Mouse (Mus musculus) intestine, postnatal 0 days (tissue): Measurements from ENCODE around the gene Lrp1. TPM values are rescaled to one million over a fixed set of nuclear protein-coding genes. Genes with fewer than 3 reads are reported as not detected.

Source experiments
- ATAC-seq: fragments of 200-750 bp; cut with Nextera tagmentation; 2 replicates; pipeline ENCODE4 v1.8.0; 2017; ENCODE audit warnings: mild to moderate bottlenecking, moderate TSS enrichment, moderate library complexity
- H3K27ac ChIP-seq: fragments of 300-500 bp; sonication (generic); 2 replicates; pipeline ENCODE4 v1.5.1; 2014; ENCODE audit warnings: mild to moderate bottlenecking, low read depth, low read length, moderate library complexity
- H3K27me3 ChIP-seq: fragments of 300-500 bp; sonication (generic); replicated peaks from 2 replicates; pipeline ENCODE4 v1.6.1; 2014; ENCODE audit warnings: low read length, mixed read lengths; ENCODE audit not compliant: control insufficient read depth, insufficient read depth
- H3K36me3 ChIP-seq: fragments of 300-500 bp; sonication (generic); 2 replicates; pipeline ENCODE4 v1.6.1; 2014; ENCODE audit warnings: mild to moderate bottlenecking, moderate library complexity; ENCODE audit not compliant: control insufficient read depth, insufficient read depth
- H3K4me1 ChIP-seq: fragments of 300-500 bp; sonication (generic); replicated peaks from 2 replicates; pipeline ENCODE4 v1.6.1; 2014; ENCODE audit warnings: antibody characterized with exemption, low read length, mixed read lengths; ENCODE audit not compliant: control insufficient read depth, insufficient read depth
- H3K4me2 ChIP-seq: fragments of 300-500 bp; sonication (generic); replicated peaks from 2 replicates; pipeline ENCODE4 v1.6.1; 2014; ENCODE audit warnings: low read depth, mild to moderate bottlenecking, moderate library complexity
- H3K4me3 ChIP-seq: fragments of 300-500 bp; sonication (generic); 2 replicates; pipeline ENCODE4 v1.5.1; 2014; ENCODE audit warnings: low read depth, low read length
- H3K9ac ChIP-seq: fragments of 300-500 bp; sonication (generic); 2 replicates; pipeline ENCODE4 v1.6.1; 2014; ENCODE audit warnings: mild to moderate bottlenecking, low read depth, low read length
- H3K9me3 ChIP-seq: fragments of 300-500 bp; sonication (generic); 2 replicates; pipeline ENCODE4 v1.6.1; 2016; ENCODE audit warnings: mixed run types; ENCODE audit not compliant: control insufficient read depth
- CTCF ChIP-seq: sonication (generic); IDR thresholded peaks from 2 replicates; pipeline ENCODE4 v1.5.1; 2016; ENCODE audit warnings: low read depth, mild to moderate bottlenecking, control low read depth, antibody characterized with exemption, moderate library complexity
- WGBS: fragments of 180-500 bp; shearing (Covaris S2); extraction: QIAGEN DNeasy Blood & Tissue Kit; methylation state at CpG from one replicate; pipeline ENCODE4 v1.1.7; 2014; 5-methylcytosine and 5-hydroxymethylcytosine counted together
- polyA plus RNA-seq: library from polyadenylated mRNA; unstranded; fragments of >200 nt; fragmentation: Nextera tagmentation; extraction: Ambion mirVana; gene quantifications from 2 replicates; pipeline ENCODE4 v1.2.1, GENCODE M21; 2015

The Lrp1 gene
- polyA plus RNA-seq, 1 experiment from 2014 or later: 28.9 TPM

DNA sequence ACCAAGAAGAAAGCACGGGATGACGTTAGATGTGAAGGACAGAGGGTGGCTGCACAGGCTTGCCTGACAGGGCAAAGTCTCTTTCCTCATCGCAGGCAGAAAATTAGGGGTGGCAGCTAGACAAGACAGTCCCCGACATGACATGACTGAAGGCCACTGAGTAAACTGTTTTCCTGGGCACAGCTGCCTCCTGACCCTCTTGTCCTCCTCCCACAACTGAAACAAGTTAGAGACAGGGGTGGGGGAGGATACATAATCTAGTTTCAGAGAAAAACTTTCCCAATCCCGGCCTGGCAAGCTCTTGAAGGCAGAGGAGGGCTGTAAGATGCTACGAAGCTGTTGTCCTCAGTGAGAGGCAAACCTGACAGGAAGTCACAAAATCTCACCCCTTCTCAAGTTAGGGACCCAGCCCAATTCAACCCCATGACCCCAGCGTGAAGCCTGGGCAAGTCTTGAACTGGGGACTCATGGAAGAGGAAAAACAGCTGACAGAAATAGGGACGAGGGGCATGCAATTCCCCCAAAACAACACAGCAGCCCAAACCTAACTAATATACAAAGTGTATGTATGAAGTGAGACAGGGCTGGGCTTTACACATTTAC is 1.7 kb downstream of the Lrp1 start:
- Histone ChIP-seq H3K4me2 (peak overlapping the region; percentile 94), H3K36me3 (0 out of 2 replicates have a peak, but pooled peaks cover 8% of the 10 kb centered on the region), H3K27me3 (no peaks in the 10 kb centered on the region), H3K27ac (peak overlapping the region; percentile 92; the same call in 1 of the 2 replicates), H3K4me1 (peaks cover 9% of the 10 kb centered on the region; the same call in 1 of the 2 replicates), H3K4me3 (peak overlapping the region; percentile 63), H3K9ac (peak overlapping the region; percentile 2; the same call in 1 of the 2 replicates), H3K9me3 (no peaks in the 10 kb centered on the region)
- no peak for ATAC-seq
- WGBS: 24% methylated on average over 8 of the region's 8 CpGs
- no peak for TF ChIP-seq CTCF

- WGBS: 41% methylated on average over 6 of the region's 6 CpGs
- Histone ChIP-seq H3K9ac (no peak overlapping the region), H3K4me1 (peaks cover 9% of the 10 kb centered on the region; the same call in 1 of the 2 replicates), H3K27ac (peak overlapping the region; percentile 21; the same call in 1 of the 2 replicates), H3K4me3 (no peak overlapping the region), H3K27me3 (no peaks in the 10 kb centered on the region), H3K36me3 (0 out of 2 replicates have a peak, but pooled peaks cover 8% of the 10 kb centered on the region), H3K9me3 (no peaks in the 10 kb centered on the region), H3K4me2 (peak overlapping the region; percentile 94)
- no peak for TF ChIP-seq CTCF
- no peak for ATAC-seq
These were observed 2.8 kb downstream of the Lrp1 start for GRCm38 (mm10) chr10:127618173-127618572.

- no peak overlapping the region for H3K4me2 ChIP-seq
- no peak overlapping the region for H3K9ac ChIP-seq
- H3K27ac ChIP-seq: no peak overlapping the region
- H3K9me3 ChIP-seq: no peaks in the 10 kb centered on the region
- no peak for ATAC-seq
- H3K4me3 ChIP-seq: no peak overlapping the region
- 44% methylated on average over 4 of the region's 4 CpGs for WGBS
- H3K4me1 ChIP-seq: peaks cover 9% of the 10 kb centered on the region; the same call in 1 of the 2 replicates
- TF ChIP-seq CTCF: no peak
- H3K36me3 ChIP-seq: peaks cover 9% of the 10 kb centered on the region; the same call in 1 of the 2 replicates
- H3K27me3 ChIP-seq: no peaks in the 10 kb centered on the region
These were observed 3.7 kb downstream of the Lrp1 start for GRCm38 (mm10) chr10:127617294-127617693.

- TF ChIP-seq CTCF: no peak
- ATAC-seq: no peak
- H3K36me3 ChIP-seq: peaks cover 17% of the 10 kb centered on the region; the same call in 1 of the 2 replicates
- H3K9me3 ChIP-seq: no peaks in the 10 kb centered on the region
- H3K27me3 ChIP-seq: no peaks in the 10 kb centered on the region
- H3K4me2 ChIP-seq: no peak overlapping the region
- H3K4me1 ChIP-seq: peaks cover 9% of the 10 kb centered on the region; the same call in 1 of the 2 replicates
- 0 out of 2 replicates have a peak overlapping the region, but pooled peaks have one; percentile 50 for H3K27ac ChIP-seq
- no peak overlapping the region for H3K9ac ChIP-seq
- no peak overlapping the region for H3K4me3 ChIP-seq
- 67% methylated on average over 7 of the region's 7 CpGs for WGBS
These were observed 4.7 kb downstream of the Lrp1 start for GRCm38 (mm10) chr10:127616261-127616679.

GRCm38 (mm10) chr10:127615591-127615990 is 5.4 kb downstream of the Lrp1 start:
- H3K4me1 ChIP-seq: peaks cover 9% of the 10 kb centered on the region; the same call in 1 of the 2 replicates
- ATAC-seq: no peak

GRCm38 (mm10) chr10:127615034-127615374 is 5.9 kb downstream of the Lrp1 start:
- Histone ChIP-seq H3K27ac (peak overlapping the region; percentile 50; the same call in 1 of the 2 replicates), H3K36me3 (peaks cover 27% of the 10 kb centered on the region), H3K4me2 (no peak overlapping the region), H3K9me3 (no peaks in the 10 kb centered on the region), H3K4me1 (peaks cover 9% of the 10 kb centered on the region), H3K27me3 (no peaks in the 10 kb centered on the region), H3K9ac (no peak overlapping the region), H3K4me3 (no peak overlapping the region)
- 66% methylated on average over 2 of the region's 2 CpGs for whole genome bisulfite sequencing
- no peak for TF ChIP-seq CTCF
- ATAC-seq: no peak

More at GRCm38 (mm10) chr10:127615591-127615990, 5.4 kb downstream of the Lrp1 start:
- Histone ChIP-seq H3K4me2 (no peak overlapping the region; the same call in 1 of the 2 replicates), H3K27ac (peak overlapping the region; percentile 50; the same call in 1 of the 2 replicates), H3K9me3 (no peaks in the 10 kb centered on the region), H3K27me3 (no peaks in the 10 kb centered on the region), H3K9ac (no peak overlapping the region), H3K36me3 (peaks cover 22% of the 10 kb centered on the region; the same call in 1 of the 2 replicates), H3K4me3 (no peak overlapping the region)
- WGBS: 48% methylated on average over 3 of the region's 3 CpGs
- TF ChIP-seq CTCF: no peak
